9 mouse cellular contexts compared by ENCODE assay signal in the genomic region with DNA sequence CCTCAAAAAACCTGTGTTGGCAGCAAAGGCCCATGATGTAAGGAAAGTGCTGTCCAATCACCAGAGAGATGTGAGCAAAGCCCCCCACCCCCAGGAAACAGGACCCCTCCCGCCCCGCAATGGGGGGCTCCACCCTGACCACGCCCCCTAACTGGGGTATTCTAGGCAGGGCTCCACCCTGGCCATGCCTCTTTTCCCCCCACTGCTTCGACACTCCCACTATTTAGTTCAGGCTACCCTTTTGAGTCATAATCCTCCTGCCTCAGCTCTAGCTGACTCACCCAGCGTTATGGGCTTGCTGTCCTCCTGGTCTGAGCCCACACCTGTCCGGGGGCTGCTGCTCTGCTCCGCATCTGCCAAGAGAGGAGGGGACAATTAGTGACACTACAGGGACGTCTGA. TPM values are rescaled to one million over a fixed set of nuclear protein-coding genes. Genes with fewer than 3 reads are reported as not detected.
DNase-seq lines count a peak whose midpoint lies in the region; ATAC-seq and TF ChIP-seq lines count a peak whose summit lies in the region.
"Had no signal": no experiment of that assay in that cellular context is flagged by ENCODE, and none has a peak within 500 bp of the region (broad histone marks: within the 10 kb centered on the region; RNA-seq: fewer than 3 reads in every experiment).

No protein-coding gene starts in this region.

- WGBS in heart, embryonic 14.5 days = 38% methylated on average over 6 of the region's 8 CpGs
- 7% methylated on average over 8 of the region's 8 CpGs for WGBS in embryonic facial prominence, embryonic 10.5 days
- 23% methylated on average over 8 of the region's 8 CpGs for WGBS in limb, embryonic 14.5 days

- peak overlapping the region; percentile 33 to 97 for H3K27ac ChIP-seq in heart, embryonic 14.5 days (replicated peaks in 1 of 2; ENCODE audit: control insufficient read depth in 1 of 2, insufficient read depth in 1 of 2, low read depth in 2 of 2, low read length in 2 of 2)
- peak overlapping the region; percentile 66 for H3K27ac ChIP-seq in embryonic facial prominence, embryonic 10.5 days (replicated peaks)
- H3K27ac ChIP-seq in limb, embryonic 14.5 days (replicated peaks; ENCODE audit: low read depth, low read length) = no peak overlapping the region

- H3K27me3 ChIP-seq in heart, embryonic 14.5 days (ENCODE audit: control insufficient read depth, insufficient read depth, low read length) = no peaks in the 10 kb centered on the region
- peaks cover 46% of the 10 kb centered on the region for H3K27me3 ChIP-seq in embryonic facial prominence, embryonic 10.5 days (replicated peaks; ENCODE audit: low read depth, poor library complexity, severe bottlenecking)
- H3K27me3 ChIP-seq in limb, embryonic 14.5 days (ENCODE audit: control insufficient read depth, insufficient read depth, low read length) = no peaks in the 10 kb centered on the region

- TF ChIP-seq POLR2A in limb, embryonic 14.5 days (IDR thresholded peaks at IDR 0.05; ENCODE audit: borderline replicate concordance, extremely low read depth, insufficient read depth, insufficient read length) = no peak

- H3K4me2 ChIP-seq in heart, embryonic 14.5 days (ENCODE audit: low read length) = peak overlapping the region; percentile 35
- H3K4me2 ChIP-seq in limb, embryonic 14.5 days (replicated peaks; ENCODE audit: low read depth, low read length, severe bottlenecking) = no peak overlapping the region

- DNase-seq in heart, postnatal 36 days = no peak
- DNase-seq in A20 (ENCODE audit: low read depth, low spot score) = peak; percentile 24
- DNase-seq in embryonic facial prominence, embryonic 10.5 days (ENCODE audit: low spot score) = peak; percentile 68
- no peak for DNase-seq in limb, embryonic 14.5 days (ENCODE audit: low spot score)
- DNase-seq in left cerebral cortex, adult 11 months (ENCODE audit: low spot score) = no peak
- no peak for DNase-seq in layer of hippocampus, postnatal 36 days

- peak overlapping the region; percentile 28; the same call in 1 of the 2 replicates for H3K9ac ChIP-seq in heart, embryonic 14.5 days (ENCODE audit: low read length)
- no peak overlapping the region for H3K9ac ChIP-seq in limb, embryonic 14.5 days (ENCODE audit: low read depth, low read length, severe bottlenecking)

- H3K4me1 ChIP-seq in heart, embryonic 14.5 days (ENCODE audit: control insufficient read depth in 2 of 2, insufficient read depth in 2 of 2, low read length in 2 of 2) = peaks cover 63 to 84% of the 10 kb centered on the region in 2 experiments
- H3K4me1 ChIP-seq in embryonic facial prominence, embryonic 10.5 days = peaks cover 91% of the 10 kb centered on the region
- H3K4me1 ChIP-seq in limb, embryonic 14.5 days (ENCODE audit: control insufficient read depth, insufficient read depth, low read length) = peaks cover 59% of the 10 kb centered on the region

- intact Hi-C loops in heart, postnatal 36 days (cut with DNase I) = loop anchor here (2.0 kb wide), 1 partner anchor 31 kb away; no protein-coding TSS in a partner anchor

- peak overlapping the region; percentile 6 to 12; a peak in 3 of 4 replicates for H3K4me3 ChIP-seq in heart, embryonic 14.5 days (ENCODE audit: control insufficient read depth in 1 of 2, insufficient read depth in 1 of 2, low read depth in 1 of 2, low read length in 2 of 2)
- peak overlapping the region; percentile 32 for H3K4me3 ChIP-seq in embryonic facial prominence, embryonic 10.5 days
- no peak overlapping the region for H3K4me3 ChIP-seq in limb, embryonic 14.5 days (replicated peaks; ENCODE audit: low read length)

- no peaks in the 10 kb centered on the region for H3K9me3 ChIP-seq in heart, embryonic 14.5 days (ENCODE audit: control insufficient read depth, low read length)
- no peaks in the 10 kb centered on the region for H3K9me3 ChIP-seq in embryonic facial prominence, embryonic 10.5 days
- H3K9me3 ChIP-seq in limb, embryonic 14.5 days (ENCODE audit: control insufficient read depth, low read length) = no peaks in the 10 kb centered on the region

- ATAC-seq in heart, embryonic 14.5 days (ENCODE audit: insufficient number of reproducible peaks, insufficient read depth, low FRiP score, low read depth) = no peak
- peak; percentile 4; the same call in 1 of the 2 replicates for ATAC-seq in limb, embryonic 14.5 days (ENCODE audit: low FRiP score, low read depth)
- ATAC-seq in inflammation-experienced regulatory T-cells, adult 6 months = no peak

- H3K36me3 ChIP-seq in heart, embryonic 14.5 days (ENCODE audit: control insufficient read depth, insufficient read depth, low read length) = peaks cover 47% of the 10 kb centered on the region
- peaks cover 20% of the 10 kb centered on the region; the same call in 1 of the 2 replicates for H3K36me3 ChIP-seq in embryonic facial prominence, embryonic 10.5 days (replicated peaks)
- H3K36me3 ChIP-seq in limb, embryonic 14.5 days (ENCODE audit: control insufficient read depth, insufficient read depth, low read length) = peaks cover 63% of the 10 kb centered on the region

RNA-seq across cellular contexts. Expression of gene Smim24, which starts 16.5 kb away (rescaled TPM):
- polyA plus RNA-seq in heart, embryonic 14.5 days (2014; fragmentation: Nextera tagmentation; extraction: Ambion mirVana) = 3.8 and 4.7 TPM in 2 replicates
- total RNA-seq in heart, postnatal 36 days (2021) = 1 to 10 TPM; 2.2 to 2.4 TPM
- 2.0 and 2.8 TPM in 2 replicates for polyA plus RNA-seq in embryonic facial prominence, embryonic 10.5 days (2016; fragmentation: Nextera tagmentation; extraction: Ambion mirVana)
- 7.5 and 7.8 TPM in 2 replicates for polyA plus RNA-seq in limb, embryonic 14.5 days (2012; rRNA removed)
- polyA plus RNA-seq in limb, embryonic 14.5 days (2014; fragmentation: Nextera tagmentation; extraction: Ambion mirVana) = 4.3 and 4.6 TPM in 2 replicates
- 1 to 10 TPM; 1.6 to 1.7 TPM for total RNA-seq in layer of hippocampus, postnatal 36 days (2021)
- polyA plus RNA-seq in inflammation-experienced regulatory T-cells, adult 6 months (2017; shearing (Covaris generic)) = 10 to 100 TPM in 1 of 3 experiments, 1 to 10 TPM in 2; 4.4 to 10.7 (median 9.8) TPM

RNA-seq across cellular contexts. Expression of gene Gm48552, which starts 20.5 kb away (rescaled TPM):
- 1.0 TPM in 2 replicates for polyA plus RNA-seq in heart, embryonic 14.5 days (2014; fragmentation: Nextera tagmentation; extraction: Ambion mirVana)
- under 1 TPM in 1 of 2 experiments, not detected in 1; 0.62 TPM for total RNA-seq in heart, postnatal 36 days (2021)
- 1.8 and 3.1 TPM in 2 replicates for polyA plus RNA-seq in embryonic facial prominence, embryonic 10.5 days (2016; fragmentation: Nextera tagmentation; extraction: Ambion mirVana)
- polyA plus RNA-seq in limb, embryonic 14.5 days (2012; rRNA removed) = 6.8 and 9.5 TPM in 2 replicates
- 0.99 and 1.2 TPM in 2 replicates for polyA plus RNA-seq in limb, embryonic 14.5 days (2014; fragmentation: Nextera tagmentation; extraction: Ambion mirVana)
- total RNA-seq in layer of hippocampus, postnatal 36 days (2021) = 1 to 10 TPM; 4.5 to 7.1 TPM
- 1 to 10 TPM in 1 of 3 experiments, not detected in 2; 3.1 TPM for polyA plus RNA-seq in inflammation-experienced regulatory T-cells, adult 6 months (2017; shearing (Covaris generic))
- total RNA-seq: megakaryocyte-erythroid progenitor cell, adult 5-6 weeks had no signal

RNA-seq across cellular contexts. Expression of gene Gm48551, which starts 25.1 kb away (rescaled TPM):
- polyA plus RNA-seq in heart, embryonic 14.5 days (2014; fragmentation: Nextera tagmentation; extraction: Ambion mirVana) = 1.7 and 2.0 TPM in 2 replicates
- total RNA-seq in heart, postnatal 36 days (2021) = 1 to 10 TPM; 1.1 to 2.0 TPM
- 2.7 TPM in 2 replicates for polyA plus RNA-seq in embryonic facial prominence, embryonic 10.5 days (2016; fragmentation: Nextera tagmentation; extraction: Ambion mirVana)
- 4.3 and 5.0 TPM in 2 replicates for polyA plus RNA-seq in limb, embryonic 14.5 days (2012; rRNA removed)
- 1.1 and 2.9 TPM in 2 replicates for polyA plus RNA-seq in limb, embryonic 14.5 days (2014; fragmentation: Nextera tagmentation; extraction: Ambion mirVana)
- 1 to 10 TPM; 4.0 to 6.6 TPM for total RNA-seq in layer of hippocampus, postnatal 36 days (2021)
- 1 to 10 TPM in 2 of 3 experiments, under 1 TPM in 1; 0.60 to 1.9 (median 1.1) TPM for polyA plus RNA-seq in inflammation-experienced regulatory T-cells, adult 6 months (2017; shearing (Covaris generic))

RNA-seq across cellular contexts. Expression of gene Dohh, which starts 25.1 kb away (rescaled TPM):
- polyA plus RNA-seq in heart, embryonic 14.5 days (2014; fragmentation: Nextera tagmentation; extraction: Ambion mirVana) = 52.6 and 53.5 TPM in 2 replicates
- total RNA-seq in heart, postnatal 36 days (2021) = 10 to 100 TPM; 50.3 to 52.2 TPM
- 105 and 109 TPM in 2 replicates for polyA plus RNA-seq in embryonic facial prominence, embryonic 10.5 days (2016; fragmentation: Nextera tagmentation; extraction: Ambion mirVana)
- polyA plus RNA-seq in limb, embryonic 14.5 days (2012; rRNA removed) = 54.3 and 66.7 TPM in 2 replicates
- polyA plus RNA-seq in limb, embryonic 14.5 days (2014; fragmentation: Nextera tagmentation; extraction: Ambion mirVana) = 60.0 and 63.7 TPM in 2 replicates
- 10 to 100 TPM; 72.5 to 76.9 TPM for total RNA-seq in layer of hippocampus, postnatal 36 days (2021)
- 10 to 100 TPM in 2 of 3 experiments, 1 to 10 TPM in 1; 9.2 to 17.9 (median 10.9) TPM for polyA plus RNA-seq in inflammation-experienced regulatory T-cells, adult 6 months (2017; shearing (Covaris generic))

RNA-seq across cellular contexts. Expression of gene Fzr1, which starts 31.0 kb away (rescaled TPM):
- polyA plus RNA-seq in heart, embryonic 14.5 days (2014; fragmentation: Nextera tagmentation; extraction: Ambion mirVana) = 64.6 and 67.0 TPM in 2 replicates
- 10 to 100 TPM; 27.8 to 29.4 TPM for total RNA-seq in heart, postnatal 36 days (2021)
- polyA plus RNA-seq in embryonic facial prominence, embryonic 10.5 days (2016; fragmentation: Nextera tagmentation; extraction: Ambion mirVana) = 134 and 142 TPM in 2 replicates
- 109 and 142 TPM in 2 replicates for polyA plus RNA-seq in limb, embryonic 14.5 days (2012; rRNA removed)
- 92.8 and 95.5 TPM in 2 replicates for polyA plus RNA-seq in limb, embryonic 14.5 days (2014; fragmentation: Nextera tagmentation; extraction: Ambion mirVana)
- 10 to 100 TPM; 61.5 to 68.9 TPM for total RNA-seq in layer of hippocampus, postnatal 36 days (2021)
- 10 to 100 TPM; 10.7 to 27.1 (median 13.4) TPM for polyA plus RNA-seq in inflammation-experienced regulatory T-cells, adult 6 months (2017; shearing (Covaris generic))

Comparison
In these comparisons a context has a peak if more than half of its experiments do, and no peak if none do; other contexts are left out.
1. DNase-seq: peak in A20 (single experiment) and embryonic facial prominence, embryonic 10.5 days (single experiment); none in heart, postnatal 36 days (0 of 2), limb, embryonic 14.5 days (single experiment), left cerebral cortex, adult 11 months (single experiment) and layer of hippocampus, postnatal 36 days (0 of 2).